Mouse (Mus musculus): ENCODE measurements around the gene Kdm2a. TPM values are rescaled to one million over a fixed set of nuclear protein-coding genes. Genes with fewer than 3 reads are reported as not detected.

Gene Kdm2a
- 55.2 and 57.2 TPM in 2 replicates for polyA plus RNA-seq (2016; fragmentation: Nextera tagmentation; extraction: Ambion mirVana)

DNA sequence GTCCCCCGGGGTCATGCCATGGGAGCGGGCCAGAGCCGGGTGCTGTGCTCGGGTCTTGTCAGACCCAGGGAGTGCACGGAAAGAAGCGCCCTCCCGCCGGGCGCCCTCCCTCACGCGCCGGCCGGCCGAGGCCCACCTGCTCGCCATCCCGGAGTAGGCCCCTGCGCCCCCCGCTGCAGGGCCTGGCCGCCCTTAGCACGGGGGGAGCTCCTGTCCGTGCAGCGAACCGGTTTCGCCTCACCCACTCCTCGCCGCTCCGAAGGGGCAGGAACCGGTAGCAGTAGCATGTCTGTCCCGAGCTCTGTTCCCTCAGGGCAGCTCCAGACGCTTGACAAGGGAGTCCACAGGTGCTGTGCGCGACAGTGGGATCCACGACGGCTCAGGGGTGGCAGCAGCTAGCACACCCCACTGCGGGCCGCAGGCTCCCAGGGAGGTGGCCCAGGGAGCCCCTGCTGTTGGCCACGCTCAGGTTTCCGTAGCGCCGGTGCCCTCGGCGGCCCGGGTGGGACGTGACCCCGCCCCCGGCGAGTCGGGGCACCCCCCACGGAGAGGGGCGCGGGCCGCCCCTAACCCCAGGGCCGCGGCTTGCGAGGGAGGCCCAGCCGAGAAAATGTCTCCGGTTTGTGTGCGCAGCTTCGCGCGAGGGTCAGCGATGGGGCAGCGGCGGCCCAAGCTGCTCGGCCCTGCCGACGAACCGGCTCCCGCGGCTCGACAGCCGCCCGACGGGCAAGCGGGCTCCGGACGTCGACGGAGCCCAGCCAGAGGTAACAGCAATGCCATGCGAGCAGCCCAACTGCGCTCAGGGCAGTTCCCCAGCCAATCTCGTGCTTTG is at the start of gene Kdm2a:
Gene Kdm2a (minus strand): TSS at position 488 of the 832 bp plus-strand sequence.
- Histone ChIP-seq H3K4me3 (peak within 1 kb of the TSS; percentile 98), H3K9me3 (peaks cover 4% of the 10 kb centered on the region; the same call in 1 of the 2 replicates), H3K27me3 (ENCODE audit: poor library complexity, severe bottlenecking) (peaks cover 15% of the 10 kb centered on the region; the same call in 1 of the 2 replicates), H3K36me3 (replicated peaks) (peaks cover 11% of the 10 kb centered on the region), H3K4me1 (peaks cover 39% of the 10 kb centered on the region), H3K27ac (peak within 1 kb of the TSS; percentile 99)
- WGBS: under 1% methylated on average over 82 of the region's 82 CpGs
- DNase-seq (ENCODE audit: extremely low spot score, low spot score): peak; percentile 49

DNA sequence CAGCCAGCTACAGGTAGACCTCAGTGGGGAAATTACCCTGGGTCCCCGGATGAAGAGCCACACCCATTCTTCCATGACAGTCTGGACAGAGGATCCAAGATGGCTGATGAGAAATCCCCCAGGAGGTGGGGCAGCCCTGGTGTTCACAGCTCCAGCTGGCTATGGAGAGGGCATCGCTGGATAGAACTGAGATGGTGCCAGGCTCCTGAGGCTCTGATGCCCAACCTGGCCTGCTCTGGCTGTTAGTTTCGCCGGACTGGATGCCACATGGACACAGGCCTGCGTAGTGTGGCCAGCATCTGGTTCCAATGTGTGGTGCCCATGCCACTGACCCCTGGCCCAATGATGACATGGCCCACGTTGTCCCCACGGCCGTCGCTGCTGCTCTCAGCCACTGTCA is 49.4 kb upstream of the Kdm2a start:
- peaks cover 17% of the 10 kb centered on the region for H3K4me1 ChIP-seq
- no peak overlapping the region for H3K4me3 ChIP-seq
- H3K9me3 ChIP-seq: no peaks in the 10 kb centered on the region
- no peak overlapping the region for H3K27ac ChIP-seq
- no peaks in the 10 kb centered on the region for H3K27me3 ChIP-seq (ENCODE audit: poor library complexity, severe bottlenecking)
- no peak for DNase-seq (ENCODE audit: extremely low spot score, low spot score)
- WGBS: 86% methylated on average over 9 of the region's 9 CpGs
- no peaks in the 10 kb centered on the region for H3K36me3 ChIP-seq (replicated peaks)

- Histone ChIP-seq H3K27me3 (ENCODE audit: poor library complexity, severe bottlenecking) (no peaks in the 10 kb centered on the region), H3K9me3 (no peaks in the 10 kb centered on the region), H3K4me3 (no peak overlapping the region), H3K27ac (no peak overlapping the region), H3K36me3 (replicated peaks) (no peaks in the 10 kb centered on the region), H3K4me1 (peaks cover 16% of the 10 kb centered on the region)
- DNase-seq (ENCODE audit: extremely low spot score, low spot score): no peak
- WGBS: 87% methylated on average over 8 of the region's 8 CpGs
Measured at GRCm38 (mm10) chr19:4446661-4447420, 48.8 kb upstream of the Kdm2a start.

GRCm38 (mm10) chr19:4442408-4442807 is 44.3 kb upstream of the Kdm2a start:
- DNase-seq (ENCODE audit: extremely low spot score, low spot score): peak; percentile 73
- Histone ChIP-seq H3K36me3 (replicated peaks) (no peaks in the 10 kb centered on the region), H3K9me3 (no peaks in the 10 kb centered on the region), H3K27me3 (ENCODE audit: poor library complexity, severe bottlenecking) (peaks cover 37% of the 10 kb centered on the region), H3K27ac (peak overlapping the region; percentile 62; the same call in 1 of the 2 replicates), H3K4me1 (peaks cover 46% of the 10 kb centered on the region), H3K4me3 (no peak overlapping the region)
- WGBS: 8% methylated on average over 3 of the region's 3 CpGs

- H3K27me3 ChIP-seq (ENCODE audit: poor library complexity, severe bottlenecking): peaks cover 37% of the 10 kb centered on the region
- H3K4me3 ChIP-seq: no peak overlapping the region
- no peaks in the 10 kb centered on the region for H3K36me3 ChIP-seq (replicated peaks)
- peaks cover 46% of the 10 kb centered on the region for H3K4me1 ChIP-seq
- DNase-seq (ENCODE audit: extremely low spot score, low spot score): no peak
- 41% methylated on average over 10 of the region's 10 CpGs for WGBS
- H3K27ac ChIP-seq: peak overlapping the region; percentile 62
- H3K9me3 ChIP-seq: no peaks in the 10 kb centered on the region
Measured at GRCm38 (mm10) chr19:4441621-4442161, 43.6 kb upstream of the Kdm2a start.

GRCm38 (mm10) chr19:4441090-4441591 is 43.1 kb upstream of the Kdm2a start:
- H3K4me3 ChIP-seq: no peak overlapping the region
- WGBS: 24% methylated on average over 6 of the region's 6 CpGs

DNA sequence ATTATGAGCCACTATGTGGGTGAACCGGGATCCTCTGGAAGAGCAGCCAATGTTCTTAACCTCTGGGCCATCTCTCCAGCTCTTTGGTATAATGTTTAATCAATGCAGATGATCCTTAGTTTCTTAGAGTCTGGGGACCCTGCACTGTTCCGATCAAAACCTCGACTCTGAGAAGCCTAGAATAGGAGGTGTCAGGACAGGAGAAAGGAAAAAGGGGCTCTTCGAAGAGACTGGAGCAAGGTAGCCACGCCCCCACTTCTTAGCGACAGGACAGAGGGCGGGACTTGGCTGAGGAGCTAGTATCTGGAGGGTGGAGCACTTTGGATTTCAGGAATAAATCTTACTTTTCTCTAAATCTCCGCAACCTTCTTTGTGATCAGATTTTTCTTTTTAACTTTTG is 42.1 kb upstream of the Kdm2a start:
- Histone ChIP-seq H3K36me3 (replicated peaks) (peaks cover 2% of the 10 kb centered on the region; the same call in 1 of the 2 replicates), H3K27ac (no peak overlapping the region), H3K9me3 (no peaks in the 10 kb centered on the region; the same call in 1 of the 2 replicates), H3K4me3 (peak overlapping the region; percentile 81), H3K27me3 (ENCODE audit: poor library complexity, severe bottlenecking) (peaks cover 37% of the 10 kb centered on the region), H3K4me1 (peaks cover 46% of the 10 kb centered on the region)
- 10% methylated on average over 8 of the region's 8 CpGs for WGBS
- DNase-seq (ENCODE audit: extremely low spot score, low spot score): no peak

More at GRCm38 (mm10) chr19:4441090-4441591, 43.1 kb upstream of the Kdm2a start:
- no peaks in the 10 kb centered on the region for H3K9me3 ChIP-seq
- H3K27ac ChIP-seq: 0 out of 2 replicates have a peak overlapping the region, but pooled peaks have one; percentile 62
- H3K4me1 ChIP-seq: peaks cover 46% of the 10 kb centered on the region
- no peaks in the 10 kb centered on the region; the same call in 1 of the 2 replicates for H3K36me3 ChIP-seq (replicated peaks)
- H3K27me3 ChIP-seq (ENCODE audit: poor library complexity, severe bottlenecking): peaks cover 37% of the 10 kb centered on the region
- DNase-seq (ENCODE audit: extremely low spot score, low spot score): peak; percentile 53

GRCm38 (mm10) chr19:4439161-4439801 is 41.2 kb upstream of the Kdm2a start, which contains the start of gene Rhod:
Gene Rhod (minus strand): TSS chr19:4439432.
- H3K27ac ChIP-seq: peak within 1 kb of the TSS; percentile 85
- peak; percentile 38 for DNase-seq (ENCODE audit: extremely low spot score, low spot score)
- H3K9me3 ChIP-seq: no peaks in the 10 kb centered on the region; the same call in 1 of the 2 replicates
- WGBS: under 1% methylated on average over 51 of the region's 51 CpGs
- peak within 1 kb of the TSS; percentile 81 for H3K4me3 ChIP-seq
- peaks cover 2% of the 10 kb centered on the region; the same call in 1 of the 2 replicates for H3K36me3 ChIP-seq (replicated peaks)
- H3K27me3 ChIP-seq (ENCODE audit: poor library complexity, severe bottlenecking): peaks cover 37% of the 10 kb centered on the region
- H3K4me1 ChIP-seq: peaks cover 46% of the 10 kb centered on the region

DNA sequence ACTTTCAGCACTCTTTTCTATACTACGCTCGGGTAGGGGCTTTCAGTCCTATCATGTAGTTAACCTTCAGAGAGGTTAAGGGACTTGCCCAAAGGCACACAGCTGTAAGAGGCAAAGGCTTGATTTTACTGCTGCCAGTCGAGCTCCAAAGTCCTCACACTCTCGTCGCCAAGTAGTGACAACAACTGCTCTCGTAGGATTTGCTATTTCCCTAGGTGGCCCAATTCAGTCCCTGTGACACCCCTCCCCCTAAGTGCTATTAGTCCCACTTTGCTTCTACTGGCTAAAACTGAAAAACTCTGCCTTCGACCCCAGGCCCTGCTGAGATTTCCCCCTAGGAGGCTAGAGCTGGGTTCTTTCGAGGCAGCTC is 40.7 kb upstream of the Kdm2a start:
- 7% methylated on average over 8 of the region's 8 CpGs for WGBS
- Histone ChIP-seq H3K4me3 (peak overlapping the region; percentile 81), H3K9me3 (no peaks in the 10 kb centered on the region; the same call in 1 of the 2 replicates), H3K36me3 (replicated peaks) (peaks cover 2% of the 10 kb centered on the region; the same call in 1 of the 2 replicates), H3K4me1 (peaks cover 46% of the 10 kb centered on the region), H3K27me3 (ENCODE audit: poor library complexity, severe bottlenecking) (peaks cover 37% of the 10 kb centered on the region), H3K27ac (peak overlapping the region; percentile 85)
- no peak for DNase-seq (ENCODE audit: extremely low spot score, low spot score)

GRCm38 (mm10) chr19:4437886-4438285 is 39.8 kb upstream of the Kdm2a start:
- no peak for DNase-seq (ENCODE audit: extremely low spot score, low spot score)
- H3K27me3 ChIP-seq (ENCODE audit: poor library complexity, severe bottlenecking): peaks cover 37% of the 10 kb centered on the region
- H3K36me3 ChIP-seq (replicated peaks): peaks cover 2% of the 10 kb centered on the region; the same call in 1 of the 2 replicates
- H3K4me1 ChIP-seq: peaks cover 46% of the 10 kb centered on the region
- WGBS: 73% methylated on average over 6 of the region's 6 CpGs
- H3K27ac ChIP-seq: no peak overlapping the region
- H3K9me3 ChIP-seq: no peaks in the 10 kb centered on the region; the same call in 1 of the 2 replicates
- H3K4me3 ChIP-seq: no peak overlapping the region

DNA sequence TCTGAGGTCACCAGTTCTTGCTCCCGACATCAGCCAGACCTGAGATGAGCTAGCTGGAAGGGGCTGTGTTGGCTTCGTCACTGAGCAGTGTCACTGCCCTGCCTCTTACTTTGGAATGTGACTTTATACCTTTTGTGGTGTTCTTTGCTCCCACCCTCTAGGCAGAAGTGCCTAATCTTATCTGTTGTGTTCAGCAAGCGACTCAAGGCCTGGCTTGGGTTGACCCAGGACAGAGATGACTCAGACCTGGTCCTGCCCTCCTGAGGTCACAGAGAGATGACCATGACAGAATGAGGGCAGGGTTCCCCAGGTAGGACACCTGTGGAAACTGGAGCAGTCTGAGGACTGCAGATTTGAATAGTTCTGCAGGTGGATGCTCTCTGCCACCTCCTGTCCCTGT is 38.2 kb upstream of the Kdm2a start:
- H3K27ac ChIP-seq: no peak overlapping the region
- no peak for DNase-seq (ENCODE audit: extremely low spot score, low spot score)
- H3K4me1 ChIP-seq: peaks cover 34% of the 10 kb centered on the region
- H3K27me3 ChIP-seq (ENCODE audit: poor library complexity, severe bottlenecking): peaks cover 37% of the 10 kb centered on the region
- peaks cover 8% of the 10 kb centered on the region for H3K36me3 ChIP-seq (replicated peaks)
- 97% methylated on average over 3 of the region's 3 CpGs for WGBS
- H3K9me3 ChIP-seq: no peaks in the 10 kb centered on the region; the same call in 1 of the 2 replicates
- no peak overlapping the region for H3K4me3 ChIP-seq

DNA sequence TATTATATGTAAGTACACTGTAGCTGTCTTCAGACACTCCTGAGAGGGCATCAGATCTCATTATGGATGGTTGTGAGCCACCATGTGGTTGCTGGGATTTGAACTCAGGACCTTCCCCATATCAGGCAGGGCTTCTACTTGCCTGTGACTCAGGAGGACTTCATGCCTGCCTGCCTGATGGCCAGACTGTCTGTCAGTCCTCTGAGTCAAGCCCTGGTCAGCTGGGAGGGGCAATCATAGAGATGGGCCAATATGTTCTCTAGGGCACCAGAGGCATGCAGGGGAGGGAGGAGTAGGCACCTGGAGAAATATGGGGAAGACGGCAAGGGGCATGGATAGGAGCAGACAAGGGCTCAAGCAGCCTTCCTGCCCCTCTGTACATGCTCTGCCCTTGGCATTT is 36.9 kb upstream of the Kdm2a start:
- Histone ChIP-seq H3K36me3 (replicated peaks) (peaks cover 13% of the 10 kb centered on the region), H3K9me3 (no peaks in the 10 kb centered on the region; the same call in 1 of the 2 replicates), H3K4me1 (peaks cover 22% of the 10 kb centered on the region), H3K27ac (no peak overlapping the region), H3K27me3 (ENCODE audit: poor library complexity, severe bottlenecking) (peaks cover 26% of the 10 kb centered on the region), H3K4me3 (no peak overlapping the region)
- WGBS: 93% methylated on average over 1 of the region's 1 CpGs
- no peak for DNase-seq (ENCODE audit: extremely low spot score, low spot score)

Measured in forebrain, embryonic 10.5 days (tissue).